Comparison of ENCODE assay signal across 8 mouse cellular contexts in the genomic region with DNA sequence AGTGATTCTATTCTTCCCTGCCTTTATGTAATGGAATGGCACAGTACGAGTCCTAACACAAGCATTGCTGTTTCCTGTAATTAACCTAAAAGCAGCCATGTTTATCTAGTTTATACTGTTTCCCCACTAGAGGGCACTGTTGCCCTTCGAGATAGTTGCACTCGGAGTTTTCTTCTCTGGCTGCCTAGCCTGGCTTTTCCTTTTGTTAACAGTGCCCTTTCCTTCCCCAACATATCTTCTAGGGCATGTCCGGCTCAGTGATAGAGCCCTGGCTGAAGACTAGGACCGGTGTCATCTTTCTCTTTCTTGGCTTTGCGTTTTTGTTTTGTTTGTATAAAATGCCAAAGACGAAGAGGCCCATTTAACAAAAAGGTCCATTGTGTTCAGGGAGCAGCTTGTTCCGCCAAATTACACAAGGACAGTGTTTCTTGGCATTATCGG. TPM values are rescaled to one million over a fixed set of nuclear protein-coding genes. Genes with fewer than 3 reads are reported as not detected.
DNase-seq lines count a peak whose midpoint lies in the region; ATAC-seq and TF ChIP-seq lines count a peak whose summit lies in the region.

No protein-coding gene starts in this region.

- H3K9me3 ChIP-seq in embryonic facial prominence, embryonic 14.5 days (ENCODE audit: control insufficient read depth, low read length): no peaks in the 10 kb centered on the region

- 0 out of 2 replicates have a peak, but pooled peaks cover 3% of the 10 kb centered on the region for H3K36me3 ChIP-seq in embryonic facial prominence, embryonic 14.5 days (ENCODE audit: control insufficient read depth, insufficient read depth, low read length)

- DNase-seq in gastrocnemius, adult 18-20 months (ENCODE audit: low spot score): peak; percentile 78
- no peak for DNase-seq in gastrocnemius, adult 8-10 months (ENCODE audit: low spot score in 2 of 2)
- peak; percentile 92 for DNase-seq in embryonic facial prominence, embryonic 14.5 days (ENCODE audit: low spot score)
- peak; percentile 79 for DNase-seq in heart, postnatal 4 days
- peak; percentile 26 for DNase-seq in layer of hippocampus, adult 9-10 months (ENCODE audit: low spot score)
- DNase-seq in right cerebral cortex, postnatal 14 days: peak; percentile 51

- H3K4me2 ChIP-seq in embryonic facial prominence, embryonic 14.5 days (ENCODE audit: low read depth, low read length): 0 out of 2 replicates have a peak overlapping the region, but pooled peaks have one; percentile 21

- peak; percentile 42 for TF ChIP-seq CTCF in bone marrow, adult 2 months (IDR thresholded peaks at IDR 0.05; ENCODE audit: control insufficient read depth, insufficient read depth, low read length)

- no peaks in the 10 kb centered on the region for H3K4me1 ChIP-seq in bone marrow, adult 2 months (ENCODE audit: control insufficient read depth, insufficient read depth, low read length)
- H3K4me1 ChIP-seq in embryonic facial prominence, embryonic 14.5 days (ENCODE audit: control insufficient read depth, insufficient read depth, low read length): no peaks in the 10 kb centered on the region

- H3K27ac ChIP-seq in bone marrow, adult 2 months (ENCODE audit: control insufficient read depth, insufficient read depth, low read depth, low read length, poor library complexity): no peak overlapping the region
- no peak overlapping the region for H3K27ac ChIP-seq in embryonic facial prominence, embryonic 14.5 days (replicated peaks; ENCODE audit: low read depth, low read length)

- H3K27me3 ChIP-seq in embryonic facial prominence, embryonic 14.5 days (replicated peaks; ENCODE audit: control insufficient read depth, insufficient read depth, low read length): no peaks in the 10 kb centered on the region

- H3K4me3 ChIP-seq in bone marrow, adult 2 months (replicated peaks; ENCODE audit: control insufficient read depth, low read depth, low read length): no peak overlapping the region
- H3K4me3 ChIP-seq in embryonic facial prominence, embryonic 14.5 days (ENCODE audit: low read depth, low read length): no peak overlapping the region

- 30% methylated on average over 9 of the region's 9 CpGs for WGBS in bone marrow, adult 2 months
- WGBS in embryonic facial prominence, embryonic 14.5 days: 13% methylated on average over 9 of the region's 9 CpGs

- no peak overlapping the region for H3K9ac ChIP-seq in embryonic facial prominence, embryonic 14.5 days (ENCODE audit: low read depth, low read length)

- TF ChIP-seq POLR2A in bone marrow, adult 2 months (IDR thresholded peaks at IDR 0.05; ENCODE audit: borderline replicate concordance, control insufficient read depth, low read depth, low read length): no peak

- peak; percentile 54; the same call in 1 of the 2 replicates for ATAC-seq in embryonic facial prominence, embryonic 14.5 days (ENCODE audit: low read depth)
- peak; percentile 88 for ATAC-seq in megakaryocyte, adult 5-6 weeks (ENCODE audit: poor library complexity, severe bottlenecking)

RNA-seq across cellular contexts. Expression of gene Wwox, which starts 13.3 kb away (rescaled TPM):
- 1 to 10 TPM; 5.6 to 6.1 TPM for total RNA-seq in gastrocnemius, adult 18-20 months (2021)
- 1 to 10 TPM; 4.4 to 6.0 (median 5.5) TPM for total RNA-seq in gastrocnemius, adult 8-10 months (2022)
- 5.4 and 13.5 TPM in 2 replicates for polyA plus RNA-seq in bone marrow, adult 2 months (2011; ENCODE audit: insufficient read depth, insufficient read length, low replicate concordance, missing spikeins)
- 11.0 and 11.9 TPM in 2 replicates for polyA plus RNA-seq in embryonic facial prominence, embryonic 14.5 days (2014; fragmentation: Nextera tagmentation; extraction: Ambion mirVana)
- total RNA-seq in heart, postnatal 4 days (2021): 10 to 100 TPM; 10.5 to 11.3 TPM
- 5.4 and 6.8 TPM in 2 replicates for total RNA-seq in megakaryocyte, adult 5-6 weeks (2015)
- 4.1 and 4.9 TPM in 2 replicates for total RNA-seq in megakaryocyte, adult 5-6 weeks (2017)

RNA-seq across cellular contexts. Expression of gene Clec3a, which starts 34.9 kb away (rescaled TPM):
- not detected for total RNA-seq in gastrocnemius, adult 18-20 months (2021)
- not detected for total RNA-seq in gastrocnemius, adult 8-10 months (2022)
- not detected in 2 replicates for polyA plus RNA-seq in bone marrow, adult 2 months (2011; ENCODE audit: insufficient read depth, insufficient read length, low replicate concordance, missing spikeins)
- 2.1 and 3.3 TPM in 2 replicates for polyA plus RNA-seq in embryonic facial prominence, embryonic 14.5 days (2014; fragmentation: Nextera tagmentation; extraction: Ambion mirVana)
- 1 to 10 TPM in 1 of 2 experiments, not detected in 1; 1.9 TPM for total RNA-seq in heart, postnatal 4 days (2021)
- not detected in 2 replicates for total RNA-seq in megakaryocyte, adult 5-6 weeks (2015)
- total RNA-seq in megakaryocyte, adult 5-6 weeks (2017): not detected in 2 replicates

Comparison
In these comparisons a context has a peak if more than half of its experiments do, and no peak if none do; other contexts are left out.
1. DNase-seq: peak in gastrocnemius, adult 18-20 months (single experiment), embryonic facial prominence, embryonic 14.5 days (single experiment), heart, postnatal 4 days (single experiment), layer of hippocampus, adult 9-10 months (single experiment) and right cerebral cortex, postnatal 14 days (single experiment); none in gastrocnemius, adult 8-10 months (0 of 2).